Mouse (Mus musculus) cerebellum, adult 2 months (tissue): Measurements from ENCODE around the gene Casp14.

Experiments
- CTCF ChIP-seq: fragments of 200-500 bp; IDR thresholded peaks from 2 replicates; pipeline ENCODE4 v1.5.1; 2011; ENCODE audit warnings: low read depth, mild to moderate bottlenecking, control low read depth, low read length, moderate library complexity, borderline replicate concordance; ENCODE audit not compliant: insufficient read depth
- POLR2A ChIP-seq: fragments of 200-500 bp; IDR thresholded peaks from 2 replicates; pipeline ENCODE4 v1.6.1; 2011; ENCODE audit warnings: low read length, control low read depth, borderline replicate concordance; ENCODE audit not compliant: insufficient read depth

DNA sequence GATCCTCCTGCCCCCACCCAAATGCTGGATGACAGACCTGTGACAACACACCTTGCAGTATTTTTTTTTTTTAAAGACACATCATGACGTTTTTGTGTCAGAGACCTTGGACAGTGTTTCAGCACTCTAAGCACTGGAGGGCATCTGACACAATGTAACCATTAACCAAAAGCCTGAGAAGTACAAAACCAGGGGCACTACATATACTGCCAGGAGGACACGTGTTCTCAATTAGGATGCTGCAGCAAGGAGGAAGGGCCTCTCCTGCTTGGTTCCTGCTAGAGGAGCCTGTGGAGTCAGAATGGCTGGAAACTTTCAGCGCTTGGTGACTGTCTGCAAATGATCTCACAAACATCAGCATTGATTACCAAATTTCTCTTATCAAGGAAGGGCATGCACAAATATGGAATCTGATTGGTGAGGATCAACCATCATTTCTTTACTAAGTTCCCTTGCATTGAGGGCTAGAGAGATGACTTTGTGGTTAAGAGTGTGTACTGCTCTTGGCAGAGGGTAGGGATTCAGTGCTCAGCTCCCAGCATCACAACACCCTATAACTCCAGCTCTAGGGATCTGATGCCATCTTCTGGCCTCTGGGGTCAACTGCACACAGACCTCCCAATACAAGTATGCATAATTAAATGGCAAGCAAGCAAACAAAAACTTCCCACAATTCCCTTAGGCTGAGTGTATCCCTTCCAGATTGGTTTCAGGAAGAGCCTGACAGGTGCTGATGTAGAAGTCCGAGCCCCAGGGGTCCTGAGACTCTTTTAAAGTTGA lies 27.5 kb upstream of the Casp14 start:
- TF ChIP-seq POLR2A (no peak), CTCF (peak; percentile 21; the same call in 1 of the 2 replicates)
